Mouse (Mus musculus): ENCODE measurements at regions not wholly inside any gene's neighbourhood (a gene's known extent, or its start where the extent isn't known, plus 50 kb on each side); places are given as distances from the start of the nearest gene placed in this dataset.

DNA sequence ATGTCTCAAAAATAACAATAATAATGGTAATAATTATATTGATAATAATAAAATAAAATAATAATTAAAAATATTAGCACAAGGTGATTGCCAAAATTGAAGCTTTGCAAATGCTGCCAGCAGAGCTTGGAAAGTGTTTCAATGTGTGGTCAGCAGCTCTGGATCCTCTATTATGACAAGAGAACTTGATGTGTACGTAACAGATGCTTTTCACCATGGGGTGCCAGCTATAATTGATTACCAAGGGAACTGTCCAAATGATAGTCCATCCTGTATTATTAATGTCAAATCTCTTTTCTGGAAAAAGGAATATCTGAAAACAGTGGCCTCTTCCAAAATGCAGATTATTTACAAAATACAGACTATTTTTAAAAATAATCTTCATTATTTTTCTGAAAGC is 419.2 kb downstream of the Plk2 start:
- peak; percentile 31 to 73 for DNase-seq

GRCm38 (mm10) chr13:110819301-110819862 is 424.5 kb downstream of the Plk2 start:
- DNase-seq: no peak

- DNase-seq: no peak
Observed at GRCm38 (mm10) chr13:110824878-110825277, 429.9 kb upstream of the Actbl2 start.

DNA sequence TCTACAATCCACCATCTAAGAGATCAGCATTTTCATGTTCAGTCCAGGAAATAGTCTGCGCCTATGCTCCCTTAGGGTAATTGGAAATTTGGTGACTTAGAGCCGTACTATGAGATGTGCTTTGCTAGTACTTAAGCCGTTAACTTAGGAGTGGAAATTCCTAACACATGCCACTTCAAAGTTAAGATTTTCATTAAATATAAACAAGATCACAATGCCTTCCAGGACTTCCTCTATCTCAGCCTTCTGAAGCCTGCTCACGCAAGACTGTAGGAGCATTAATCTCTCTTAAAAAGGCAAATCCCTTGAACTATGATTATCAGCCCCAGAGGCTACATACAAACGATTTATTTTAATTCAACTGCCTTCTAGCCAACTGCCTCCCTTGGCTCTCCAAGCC is 422.4 kb upstream of the Actbl2 start:
- DNase-seq: no peak

DNA sequence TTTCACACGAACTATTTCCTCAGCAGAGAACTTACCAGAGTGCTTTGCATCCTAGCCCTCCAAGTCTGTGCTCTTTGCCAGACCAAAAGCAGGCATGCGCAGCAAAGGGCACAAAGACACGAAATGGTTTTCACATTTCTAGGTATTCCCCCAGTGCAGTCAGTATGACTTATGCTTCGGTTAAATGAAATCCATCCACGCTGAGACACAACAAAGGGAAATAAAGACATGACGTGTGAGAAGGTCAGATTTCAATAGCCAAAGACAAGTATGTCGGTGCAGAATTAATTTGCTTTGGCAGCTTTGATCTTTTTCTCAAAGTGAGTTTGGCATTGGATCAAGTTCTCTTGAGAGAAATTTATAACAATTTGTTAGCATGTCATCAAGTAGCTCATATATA is 417.9 kb upstream of the Actbl2 start:
- no peak for DNase-seq

GRCm38 (mm10) chr13:110841949-110842348 is 412.9 kb upstream of the Actbl2 start:
- no peak for DNase-seq

- no peak for DNase-seq
Observed at GRCm38 (mm10) chr13:110845695-110846094, 409.1 kb upstream of the Actbl2 start.

GRCm38 (mm10) chr13:110852996-110853727 is 401.7 kb upstream of the Actbl2 start:
- DNase-seq: no peak

DNA sequence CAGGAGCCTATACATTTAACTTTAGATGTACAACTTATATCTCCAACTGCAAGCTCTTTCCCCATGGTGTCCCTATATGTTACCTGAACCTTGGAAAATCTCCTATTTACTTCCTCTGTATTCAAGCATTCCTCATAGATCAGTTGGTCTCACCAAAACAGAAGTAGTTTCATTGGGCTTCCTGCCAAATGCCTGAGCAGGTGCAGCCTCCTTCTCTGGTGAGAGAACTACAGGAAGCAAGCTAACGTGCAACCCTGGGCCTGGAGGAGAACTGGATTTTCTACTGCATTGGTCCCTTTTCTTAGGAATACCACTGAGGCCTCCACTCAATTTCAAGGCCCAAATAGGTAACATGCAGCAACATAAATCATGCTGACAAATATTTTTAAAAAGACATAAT is 400.6 kb upstream of the Actbl2 start:
- peak in 1 of 2 experiments; percentile 6 for DNase-seq

DNA sequence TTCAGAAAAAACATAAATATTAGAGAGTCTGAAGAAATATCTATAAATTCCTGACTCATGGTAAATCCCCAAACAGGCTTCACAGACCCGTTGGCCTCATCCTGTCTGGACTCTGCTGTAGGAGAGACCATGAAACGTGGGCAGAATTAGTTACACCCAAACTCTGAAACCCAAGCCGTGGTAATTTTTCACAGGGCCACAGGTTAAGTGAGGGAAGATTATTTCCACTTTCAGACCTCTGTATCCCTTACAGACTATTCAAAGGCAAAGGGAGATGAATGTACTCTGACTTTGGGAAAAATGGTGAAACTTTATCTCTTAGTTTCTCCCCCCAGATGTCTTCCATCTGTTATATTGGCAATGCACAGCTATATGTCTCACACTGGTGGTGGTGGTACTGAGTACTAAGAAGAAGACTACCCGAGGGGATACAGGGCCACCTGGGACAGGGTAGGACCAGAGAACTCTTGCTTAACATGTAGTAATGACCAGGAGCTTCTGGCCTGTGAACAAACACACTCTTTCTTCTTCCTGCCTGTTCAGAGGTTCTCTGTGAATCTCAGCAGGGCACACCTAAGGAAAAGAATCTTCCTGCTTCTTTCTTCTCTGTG is 388.8 kb upstream of the Actbl2 start:
- DNase-seq: no peak

DNA sequence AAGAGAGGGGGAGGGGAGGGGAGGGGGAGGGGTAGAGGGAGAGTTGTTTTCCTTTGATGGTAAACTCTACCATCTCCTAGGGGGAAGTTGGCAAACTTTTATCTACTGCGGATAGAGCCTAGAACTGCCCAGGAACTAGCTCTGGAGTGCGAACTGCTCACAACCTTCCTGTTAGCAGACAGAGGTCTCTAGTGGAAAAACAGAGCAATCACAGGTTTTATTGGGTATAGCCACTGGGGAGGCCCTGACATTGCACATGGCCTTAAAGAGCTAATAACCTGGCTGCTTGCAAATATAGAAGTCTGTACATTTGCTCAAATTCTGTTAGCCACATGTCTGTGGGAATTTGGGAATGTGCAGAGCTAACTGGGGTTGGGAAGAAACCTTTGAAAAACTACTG is 388.1 kb upstream of the Actbl2 start:
- peak; percentile 7 to 18 for DNase-seq

DNA sequence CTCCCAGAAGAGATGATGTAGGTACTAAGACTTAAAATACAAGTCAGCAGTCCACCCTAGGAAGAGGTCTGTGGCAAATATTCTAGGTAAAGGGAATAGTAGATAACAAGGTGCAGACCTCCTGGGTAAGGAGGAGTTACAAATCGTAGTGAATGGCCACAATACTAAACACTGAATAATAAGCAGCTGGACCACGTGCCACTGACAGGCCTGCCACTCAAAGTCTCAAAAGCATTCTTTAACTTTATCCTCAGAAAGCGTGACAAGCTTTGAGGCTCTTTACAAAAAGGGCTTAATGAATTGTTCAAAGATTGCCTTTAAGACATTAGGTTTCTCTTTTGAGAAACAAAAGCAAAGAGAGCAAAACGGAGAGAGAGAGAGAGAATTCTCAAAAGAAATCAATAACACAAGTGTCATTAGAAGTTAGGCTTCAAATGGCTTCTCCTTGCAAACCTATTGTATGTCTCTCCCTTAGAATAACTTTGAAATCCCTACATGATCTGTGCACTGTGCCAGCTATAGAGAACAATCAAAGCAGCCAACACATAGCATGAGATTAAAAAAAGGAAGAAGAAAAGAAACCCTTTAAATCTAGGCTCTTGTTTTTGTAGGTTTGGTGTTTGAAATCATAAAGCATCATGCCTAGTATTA is 383.6 kb upstream of the Actbl2 start:
- DNase-seq: no peak

DNA sequence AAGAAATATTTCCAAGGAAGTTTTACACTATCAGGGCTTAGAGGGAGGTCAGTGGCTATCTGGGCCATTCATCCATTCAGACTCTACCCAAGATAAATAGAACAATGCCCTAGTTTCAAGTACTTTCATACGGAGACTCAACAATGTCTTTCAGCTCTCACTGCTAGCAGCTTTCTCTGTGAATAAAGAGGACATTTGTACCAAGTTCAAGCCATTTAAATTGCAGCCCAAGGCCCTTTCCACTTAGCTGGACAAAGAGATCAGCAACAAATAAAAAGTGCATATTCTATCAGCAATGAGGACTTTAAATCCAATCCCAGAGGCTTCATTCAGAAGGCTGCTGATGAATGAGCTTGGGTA is 383.1 kb upstream of the Actbl2 start:
- no peak for DNase-seq

- DNase-seq: no peak
Observed at GRCm38 (mm10) chr13:110881573-110881972, 373.2 kb upstream of the Actbl2 start.

DNA sequence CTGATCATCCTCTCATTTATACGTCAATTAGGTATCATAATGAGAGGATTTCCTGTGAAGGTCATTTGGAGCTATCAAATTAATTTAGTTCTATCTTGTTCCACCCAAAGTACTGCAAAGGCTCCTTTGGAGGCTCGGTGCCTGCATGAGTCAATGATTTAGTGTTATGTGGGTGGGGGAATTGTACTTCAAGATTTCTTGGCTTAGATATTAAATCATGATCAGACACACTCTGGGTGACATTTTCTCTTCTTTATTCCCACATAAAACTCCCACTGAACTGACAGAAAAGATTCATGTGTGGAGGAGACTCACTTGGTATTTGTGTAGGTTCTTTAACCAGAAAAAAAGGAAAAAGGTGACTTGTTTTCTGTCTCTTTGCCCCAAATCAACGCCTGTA is 372.6 kb upstream of the Actbl2 start:
- no peak for DNase-seq

DNA sequence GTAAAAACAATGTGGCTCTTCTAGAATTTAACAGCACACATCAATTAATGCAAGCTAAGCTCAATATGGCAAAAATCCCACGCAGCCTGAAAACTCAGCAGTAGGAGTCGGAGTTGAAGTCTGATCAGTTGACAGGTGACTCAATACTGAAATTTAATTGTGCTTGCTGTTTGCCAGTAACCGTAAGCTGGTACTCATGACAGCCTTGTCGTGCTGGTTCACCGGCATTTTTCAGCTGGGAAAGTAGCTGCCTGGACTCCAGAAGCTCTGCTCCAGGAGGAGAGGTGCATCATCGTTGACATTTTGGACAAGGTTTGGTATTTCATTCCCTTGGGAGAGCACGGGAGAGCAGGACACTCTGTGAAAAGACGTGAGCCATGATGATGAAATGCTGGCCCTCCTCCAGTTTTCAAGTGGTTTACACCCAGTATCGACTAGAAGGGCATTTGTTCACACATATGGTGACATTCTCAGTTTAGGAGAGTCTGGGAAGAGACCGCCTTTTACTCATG is 372.1 kb upstream of the Actbl2 start:
- DNase-seq: peak; percentile 6 to 22

- DNase-seq: no peak
Observed at GRCm38 (mm10) chr13:110893909-110894308, 360.9 kb upstream of the Actbl2 start.

DNA sequence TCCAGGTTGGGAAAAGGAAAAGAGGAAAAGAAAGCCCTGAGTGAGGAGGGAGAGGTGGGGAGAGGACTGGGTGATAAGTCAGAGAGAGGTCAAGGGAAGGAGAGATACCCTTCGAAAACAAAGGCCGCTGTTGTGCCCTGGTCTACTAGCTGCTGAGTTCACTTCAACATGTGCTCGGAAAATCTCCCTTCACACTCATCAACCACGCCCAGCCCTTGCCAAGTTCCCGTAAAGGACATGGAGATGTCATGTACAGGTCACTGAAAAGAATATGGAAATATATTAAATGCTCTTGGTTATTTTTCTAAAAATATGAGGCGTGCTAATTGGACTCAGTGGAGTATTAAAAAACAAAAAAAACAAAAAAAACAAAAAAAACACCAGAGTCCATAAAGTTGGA is 359.5 kb upstream of the Actbl2 start:
- no peak for DNase-seq

DNA sequence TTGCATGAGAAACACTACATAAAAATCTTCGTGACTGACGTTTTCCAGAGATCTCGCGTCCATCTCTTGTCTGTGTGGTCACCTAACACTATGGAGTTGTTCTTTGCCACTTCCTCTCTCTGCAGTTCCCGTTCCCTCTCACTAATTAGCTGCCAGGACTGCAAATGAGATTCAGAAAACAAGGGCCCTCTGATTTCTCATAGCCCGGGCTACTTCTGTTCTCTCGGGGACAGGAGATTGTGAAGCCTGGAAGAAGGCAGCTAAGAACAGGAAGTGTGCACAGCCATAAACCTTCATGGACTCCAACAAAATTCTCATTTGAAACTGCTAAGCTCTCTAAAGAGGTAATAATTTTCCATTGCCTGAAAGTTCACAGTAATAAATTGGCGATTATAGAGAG is 358.9 kb upstream of the Actbl2 start:
- DNase-seq: no peak

- peak; percentile 8 to 9 for DNase-seq
Observed at GRCm38 (mm10) chr13:110897621-110898020, 357.2 kb upstream of the Actbl2 start.

- DNase-seq: peak; percentile 52 to 73
Observed at GRCm38 (mm10) chr13:110902994-110903644, 351.7 kb upstream of the Actbl2 start.

DNA sequence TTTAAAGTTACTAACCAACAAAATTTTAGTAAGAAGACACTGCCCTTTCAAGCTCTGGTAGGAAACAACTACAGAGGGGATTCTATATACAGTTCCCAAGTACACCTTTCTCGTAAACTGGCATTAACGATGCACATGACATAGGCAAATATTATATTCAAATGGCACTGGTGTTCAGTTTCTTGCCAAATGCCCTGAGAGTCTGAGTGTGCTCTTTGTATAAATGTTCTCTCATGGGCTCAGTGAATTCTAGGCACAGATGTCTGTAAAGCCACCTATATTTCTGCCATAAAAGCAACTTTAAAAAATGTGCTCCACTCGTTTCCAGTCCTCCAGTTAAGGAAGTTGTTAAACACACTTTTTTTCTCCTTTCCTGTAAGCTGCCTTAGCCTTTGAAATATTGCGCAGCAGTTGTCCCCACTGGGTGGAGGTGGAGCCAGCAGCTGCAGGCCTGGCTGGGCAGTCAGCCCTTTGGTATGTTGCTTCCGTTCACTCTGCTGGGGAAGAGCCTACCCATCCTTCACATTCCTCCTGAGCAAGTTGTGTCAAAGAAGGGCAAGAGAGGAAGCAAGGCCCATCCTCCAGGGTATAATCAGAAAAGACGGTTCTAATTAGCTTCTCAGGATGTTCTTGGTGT is 347.4 kb upstream of the Actbl2 start:
- DNase-seq: no peak

- no peak for DNase-seq
Observed at GRCm38 (mm10) chr13:110911866-110912265, 342.9 kb upstream of the Actbl2 start.

All from cerebellum, postnatal 14 days (tissue).